Mouse (Mus musculus): ENCODE measurements around the gene Prrc2a.

- TF ChIP-seq CTCF (IDR thresholded peaks at IDR 0.05; ENCODE audit: low read depth, low read length): no peak
- TF ChIP-seq POLR2A (IDR thresholded peaks at IDR 0.05; ENCODE audit: borderline replicate concordance, low read depth, low read length): no peak
Measured at GRCm38 (mm10) chr17:35213071-35213470, 48.4 kb upstream of the Prrc2a start.
